Comparison of ENCODE assay signal across 14 mouse cellular contexts in genomic region chr2:44590881-44591280, GRCm38 (mm10).
DNase-seq lines count a peak whose midpoint lies in the region; ATAC-seq and TF ChIP-seq lines count a peak whose summit lies in the region.
"Had no signal": no experiment of that assay in that cellular context is flagged by ENCODE, and none has a peak within 500 bp of the region (broad histone marks: within the 10 kb centered on the region; RNA-seq: fewer than 3 reads in every experiment).

No protein-coding gene starts in this region.

- intact Hi-C loops in heart, postnatal 10 days (cut with DNase I), result no loop called here
- intact Hi-C loops in heart, adult 2 months (cut with DNase I), result no loop called here

- ATAC-seq in cerebellum, adult (ENCODE audit: insufficient number of reproducible peaks, low FRiP score, low TSS enrichment), result peak; percentile 66
- peak; percentile 56; the same call in 1 of the 2 replicates for ATAC-seq in lung, embryonic 14.5 days (ENCODE audit: insufficient read depth)
- ATAC-seq in lung, postnatal 0 days, result no peak
- peak; percentile 51; the same call in 1 of the 2 replicates for ATAC-seq in hindbrain, postnatal 0 days

- H3K9me3 ChIP-seq in lung, embryonic 14.5 days (ENCODE audit: low read depth, low read length), result no peaks in the 10 kb centered on the region
- H3K9me3 ChIP-seq in lung, postnatal 0 days (ENCODE audit: low read length), result no peaks in the 10 kb centered on the region
- H3K9me3 ChIP-seq in hindbrain, postnatal 0 days (ENCODE audit: low read length), result no peaks in the 10 kb centered on the region
- H3K9me3 ChIP-seq: heart, embryonic 10.5 days; limb, embryonic 13.5 days had no signal

- H3K27ac ChIP-seq in heart, adult 2 months, result no peak overlapping the region
- no peak overlapping the region for H3K27ac ChIP-seq in lung, embryonic 14.5 days (ENCODE audit: low read depth)
- no peak overlapping the region for H3K27ac ChIP-seq in lung, postnatal 0 days (ENCODE audit: low read length)
- H3K27ac ChIP-seq in hindbrain, postnatal 0 days, result no peak overlapping the region
- H3K27ac ChIP-seq: gastrocnemius, adult 2 months; heart, embryonic 10.5 days; limb, embryonic 13.5 days had no signal

- 57% methylated on average over 4 of the region's 4 CpGs for WGBS in heart, adult 2 months
- 24% methylated on average over 4 of the region's 4 CpGs for WGBS in lung, embryonic 14.5 days
- WGBS in lung, postnatal 0 days, result 42% methylated on average over 4 of the region's 4 CpGs
- 41% methylated on average over 4 of the region's 4 CpGs for WGBS in hindbrain, postnatal 0 days

- no peak for DNase-seq in cerebellum, adult 9-10 months
- DNase-seq in heart, postnatal 10 days, result peak; percentile 11 to 25
- no peak for DNase-seq in heart, adult 2 months
- DNase-seq in lung, embryonic 14.5 days, result peak; percentile 65
- DNase-seq in lung, postnatal 0 days (ENCODE audit: low spot score), result no peak
- DNase-seq in hindbrain, postnatal 0 days (ENCODE audit: low spot score), result peak; percentile 39
- DNase-seq in ovary, postnatal 36 days (ENCODE audit: low spot score), result no peak
- DNase-seq: adrenal gland, adult 8-10 months; gastrocnemius, adult 2 months; right cerebral cortex, postnatal 4 days had no signal

- no peak overlapping the region for H3K9ac ChIP-seq in heart, adult 2 months (ENCODE audit: low read depth, low read length)
- H3K9ac ChIP-seq in lung, embryonic 14.5 days, result no peak overlapping the region
- H3K9ac ChIP-seq in lung, postnatal 0 days (replicated peaks; ENCODE audit: low read depth), result no peak overlapping the region
- no peak overlapping the region for H3K9ac ChIP-seq in hindbrain, postnatal 0 days (replicated peaks; ENCODE audit: low read length)
- H3K9ac ChIP-seq: limb, embryonic 13.5 days had no signal

- H3K79me2 ChIP-seq in heart, adult 2 months (replicated peaks; ENCODE audit: control insufficient read depth, insufficient read depth, low read length), result no peaks in the 10 kb centered on the region

- no peak for TF ChIP-seq EP300 in heart, adult 2 months (IDR thresholded peaks at IDR 0.05; ENCODE audit: insufficient read depth, low read depth, low read length)
- no peak for TF ChIP-seq EP300 in lung, postnatal 0 days (IDR thresholded peaks at IDR 0.05)

- no peak overlapping the region for H3K4me3 ChIP-seq in heart, adult 2 months
- H3K4me3 ChIP-seq in lung, embryonic 14.5 days (ENCODE audit: low read depth, low read length), result no peak overlapping the region
- H3K4me3 ChIP-seq in lung, postnatal 0 days (ENCODE audit: low read depth, low read length), result no peak overlapping the region
- H3K4me3 ChIP-seq in hindbrain, postnatal 0 days (ENCODE audit: low read length), result no peak overlapping the region
- H3K4me3 ChIP-seq: erythroblast, embryonic 14.5 days; gastrocnemius, adult 2 months; heart, embryonic 10.5 days; limb, embryonic 13.5 days had no signal

- no peak overlapping the region for H3K4me2 ChIP-seq in lung, embryonic 14.5 days
- H3K4me2 ChIP-seq in lung, postnatal 0 days (replicated peaks; ENCODE audit: low read depth, low read length), result no peak overlapping the region
- no peak overlapping the region for H3K4me2 ChIP-seq in hindbrain, postnatal 0 days (ENCODE audit: low read depth, low read length)
- H3K4me2 ChIP-seq: limb, embryonic 13.5 days had no signal

- no peaks in the 10 kb centered on the region for H3K4me1 ChIP-seq in heart, adult 2 months (ENCODE audit: control insufficient read depth, insufficient read depth, low read length)
- H3K4me1 ChIP-seq in lung, embryonic 14.5 days (ENCODE audit: insufficient read depth), result no peaks in the 10 kb centered on the region
- H3K4me1 ChIP-seq in lung, postnatal 0 days (ENCODE audit: insufficient read depth, low read depth, low read length), result no peaks in the 10 kb centered on the region
- H3K4me1 ChIP-seq in hindbrain, postnatal 0 days (ENCODE audit: insufficient read depth, low read length), result no peaks in the 10 kb centered on the region
- H3K4me1 ChIP-seq: heart, embryonic 10.5 days; limb, embryonic 13.5 days had no signal

- H3K27me3 ChIP-seq in heart, adult 2 months (ENCODE audit: control insufficient read depth, insufficient read depth, low read length), result no peaks in the 10 kb centered on the region
- H3K27me3 ChIP-seq in lung, embryonic 14.5 days (ENCODE audit: insufficient read depth, low read length), result no peaks in the 10 kb centered on the region
- H3K27me3 ChIP-seq in lung, postnatal 0 days (replicated peaks; ENCODE audit: insufficient read depth, low read length), result no peaks in the 10 kb centered on the region
- H3K27me3 ChIP-seq in hindbrain, postnatal 0 days (ENCODE audit: insufficient read depth, low read length), result no peaks in the 10 kb centered on the region
- H3K27me3 ChIP-seq: limb, embryonic 13.5 days had no signal

- no peaks in the 10 kb centered on the region for H3K36me3 ChIP-seq in heart, adult 2 months (ENCODE audit: control insufficient read depth, insufficient read depth, low read length)
- no peaks in the 10 kb centered on the region for H3K36me3 ChIP-seq in lung, embryonic 14.5 days (ENCODE audit: insufficient read depth)
- no peaks in the 10 kb centered on the region for H3K36me3 ChIP-seq in lung, postnatal 0 days (ENCODE audit: insufficient read depth, low read length)
- no peaks in the 10 kb centered on the region for H3K36me3 ChIP-seq in hindbrain, postnatal 0 days (ENCODE audit: insufficient read depth, low read length)

- no peak for TF ChIP-seq POLR2A in heart, adult 2 months (IDR thresholded peaks at IDR 0.05; ENCODE audit: insufficient read depth, low read depth, low read length)

- no peak for TF ChIP-seq CTCF in heart, adult 2 months (IDR thresholded peaks at IDR 0.05)
- no peak for TF ChIP-seq CTCF in lung, embryonic 14.5 days (IDR thresholded peaks at IDR 0.05; ENCODE audit: low read depth)
- TF ChIP-seq CTCF in lung, postnatal 0 days (IDR thresholded peaks at IDR 0.05), result no peak
- no peak for TF ChIP-seq CTCF in hindbrain, postnatal 0 days (IDR thresholded peaks at IDR 0.05; ENCODE audit: low read depth)

Comparison
In these comparisons a context has a peak if more than half of its experiments do, and no peak if none do; other contexts are left out.
1. DNase-seq: peak in heart, postnatal 10 days (2 of 2), lung, embryonic 14.5 days (single experiment) and hindbrain, postnatal 0 days (single experiment); none in cerebellum, adult 9-10 months (single experiment), heart, adult 2 months (0 of 2), lung, postnatal 0 days (single experiment) and ovary, postnatal 36 days (single experiment).